Mouse (Mus musculus) kidney, embryonic 15.5 days (tissue): ENCODE measurements around the gene Plekha1. TPM values are rescaled to one million over a fixed set of nuclear protein-coding genes. Genes with fewer than 3 reads are reported as not detected.
A peak's percentile ranks its signal among the peaks of the same experiment; 100 is the strongest.

Experiments
- ATAC-seq: fragments of 200-750 bp; cut with Nextera tagmentation; replicated peaks from 2 replicates; pipeline ENCODE4 v1.8.0; 2017; ENCODE audit warnings: moderate TSS enrichment; ENCODE audit not compliant: low FRiP score
- H3K27ac ChIP-seq: fragments of 300-500 bp; sonication (generic); 2 replicates; pipeline ENCODE4 v1.5.1; 2015; ENCODE audit warnings: mild to moderate bottlenecking, inconsistent platforms
- H3K27me3 ChIP-seq: fragments of 300-500 bp; sonication (generic); 2 replicates; pipeline ENCODE4 v1.6.1; 2015; ENCODE audit warnings: inconsistent platforms
- H3K36me3 ChIP-seq: fragments of 300-500 bp; sonication (generic); 2 replicates; pipeline ENCODE4 v1.6.1; 2015; ENCODE audit warnings: inconsistent platforms
- H3K4me1 ChIP-seq: fragments of 300-500 bp; sonication (generic); 2 replicates; pipeline ENCODE4 v1.6.1; 2015; ENCODE audit warnings: inconsistent platforms
- H3K4me2 ChIP-seq: fragments of 300-500 bp; sonication (generic); 2 replicates; pipeline ENCODE4 v1.6.1; 2015; ENCODE audit warnings: moderate library complexity, mild to moderate bottlenecking, inconsistent platforms
- H3K4me3 ChIP-seq: fragments of 300-500 bp; sonication (generic); replicated peaks from 2 replicates; pipeline ENCODE4 v1.5.1; 2015; ENCODE audit warnings: mild to moderate bottlenecking, inconsistent platforms
- H3K9ac ChIP-seq: fragments of 300-500 bp; sonication (generic); 2 replicates; pipeline ENCODE4 v1.6.1; 2015; ENCODE audit warnings: mild to moderate bottlenecking, inconsistent platforms
- H3K9me3 ChIP-seq: fragments of 300-500 bp; sonication (generic); replicated peaks from 2 replicates; pipeline ENCODE4 v1.6.1; 2016; ENCODE audit warnings: inconsistent platforms
- WGBS: fragments of 180-500 bp; shearing (Covaris S2); methylation state at CpG from one replicate; pipeline ENCODE4 v1.1.7; 2015; ENCODE audit warnings: mixed read lengths; 5-methylcytosine and 5-hydroxymethylcytosine counted together
- polyA plus RNA-seq: library from polyadenylated mRNA; unstranded; fragments of >200 nt; fragmentation: Nextera tagmentation; extraction: Ambion mirVana; gene quantifications from 2 replicates; pipeline ENCODE4 v1.2.1, GENCODE M21; 2015

Gene Plekha1
- polyA plus RNA-seq, 1 experiment from 2014 or later: 76.5 TPM

- H3K9me3 ChIP-seq: no peaks in the 10 kb centered on the region
- ATAC-seq: no peak
- 92% methylated on average over 9 of the region's 9 CpGs for WGBS
- no peak overlapping the region for H3K4me2 ChIP-seq
- no peak overlapping the region for H3K9ac ChIP-seq
- H3K27me3 ChIP-seq: peaks cover 56% of the 10 kb centered on the region
- H3K4me3 ChIP-seq: no peak overlapping the region
- H3K4me1 ChIP-seq: peaks cover 27% of the 10 kb centered on the region
- H3K36me3 ChIP-seq: no peaks in the 10 kb centered on the region
- no peak overlapping the region for H3K27ac ChIP-seq
Measured at GRCm38 (mm10) chr7:130932921-130933320, 67.4 kb downstream of the Plekha1 start.

GRCm38 (mm10) chr7:130934654-130935053 is 69.1 kb downstream of the Plekha1 start:
- H3K4me1 ChIP-seq: peaks cover 31% of the 10 kb centered on the region
- H3K9ac ChIP-seq: no peak overlapping the region
- ATAC-seq: no peak
- whole genome bisulfite sequencing: 86% methylated on average over 4 of the region's 4 CpGs
- no peaks in the 10 kb centered on the region for H3K36me3 ChIP-seq
- H3K9me3 ChIP-seq: no peaks in the 10 kb centered on the region
- no peak overlapping the region for H3K27ac ChIP-seq
- H3K27me3 ChIP-seq: peaks cover 71% of the 10 kb centered on the region
- no peak overlapping the region; the same call in 1 of the 2 replicates for H3K4me2 ChIP-seq
- no peak overlapping the region for H3K4me3 ChIP-seq

GRCm38 (mm10) chr7:130935421-130935792 is 69.9 kb downstream of the Plekha1 start:
- Histone ChIP-seq H3K9ac (no peak overlapping the region), H3K27me3 (peaks cover 78% of the 10 kb centered on the region), H3K9me3 (no peaks in the 10 kb centered on the region), H3K4me1 (peaks cover 31% of the 10 kb centered on the region), H3K27ac (no peak overlapping the region), H3K4me2 (peak overlapping the region; percentile 86), H3K36me3 (no peaks in the 10 kb centered on the region), H3K4me3 (peak overlapping the region; percentile 51)
- WGBS: 10% methylated on average over 16 of the region's 16 CpGs
- ATAC-seq: no peak

GRCm38 (mm10) chr7:130935793-130936471 is 70.4 kb downstream of the Plekha1 start, which contains the start of gene Htra1:
Gene Htra1 (plus strand): TSS chr7:130936111.
- Histone ChIP-seq H3K36me3 (no peaks in the 10 kb centered on the region), H3K4me1 (peaks cover 31% of the 10 kb centered on the region), H3K27ac (no peak within 1 kb of the TSS), H3K9me3 (no peaks in the 10 kb centered on the region), H3K27me3 (peaks cover 78% of the 10 kb centered on the region), H3K4me2 (peak within 1 kb of the TSS; percentile 86), H3K4me3 (peak within 1 kb of the TSS; percentile 51), H3K9ac (peak within 1 kb of the TSS; percentile 26; the same call in 1 of the 2 replicates)
- WGBS: under 1% methylated on average over 70 of the region's 70 CpGs
- ATAC-seq: peak; percentile 73

GRCm38 (mm10) chr7:130936472-130936951 is 71.0 kb downstream of the Plekha1 start:
- H3K27me3 ChIP-seq: peaks cover 78% of the 10 kb centered on the region

GRCm38 (mm10) chr7:130937266-130937841 is 71.8 kb downstream of the Plekha1 start:
- H3K4me1 ChIP-seq: peaks cover 31% of the 10 kb centered on the region
- peak overlapping the region; percentile 86 for H3K4me2 ChIP-seq
- peak overlapping the region; percentile 51 for H3K4me3 ChIP-seq
- H3K9ac ChIP-seq: no peak overlapping the region
- no peaks in the 10 kb centered on the region for H3K9me3 ChIP-seq
- H3K36me3 ChIP-seq: no peaks in the 10 kb centered on the region
- ATAC-seq: no peak
- 30% methylated on average over 12 of the region's 12 CpGs for WGBS
- H3K27me3 ChIP-seq: peaks cover 74% of the 10 kb centered on the region
- no peak overlapping the region for H3K27ac ChIP-seq

More at GRCm38 (mm10) chr7:130936472-130936951, 71.0 kb downstream of the Plekha1 start:
- Histone ChIP-seq H3K4me3 (peak overlapping the region; percentile 51), H3K36me3 (no peaks in the 10 kb centered on the region), H3K9ac (peak overlapping the region; percentile 26; the same call in 1 of the 2 replicates), H3K4me2 (peak overlapping the region; percentile 86), H3K9me3 (no peaks in the 10 kb centered on the region), H3K4me1 (peaks cover 31% of the 10 kb centered on the region), H3K27ac (no peak overlapping the region)
- ATAC-seq: peak; percentile 58
- WGBS: under 1% methylated on average over 48 of the region's 49 CpGs

GRCm38 (mm10) chr7:130938005-130938404 is 72.4 kb downstream of the Plekha1 start:
- Histone ChIP-seq H3K9me3 (no peaks in the 10 kb centered on the region), H3K4me1 (peaks cover 31% of the 10 kb centered on the region), H3K36me3 (no peaks in the 10 kb centered on the region), H3K27me3 (peaks cover 71% of the 10 kb centered on the region), H3K9ac (no peak overlapping the region), H3K27ac (no peak overlapping the region), H3K4me2 (no peak overlapping the region), H3K4me3 (no peak overlapping the region)
- WGBS: 61% methylated on average over 4 of the region's 4 CpGs
- ATAC-seq: no peak

- Histone ChIP-seq H3K9ac (no peak overlapping the region), H3K27ac (no peak overlapping the region), H3K27me3 (peaks cover 62% of the 10 kb centered on the region), H3K36me3 (no peaks in the 10 kb centered on the region), H3K4me1 (peaks cover 31% of the 10 kb centered on the region), H3K4me3 (no peak overlapping the region), H3K9me3 (no peaks in the 10 kb centered on the region), H3K4me2 (no peak overlapping the region)
- no peak for ATAC-seq
- WGBS: 75% methylated on average over 8 of the region's 8 CpGs
Measured at GRCm38 (mm10) chr7:130938896-130939295, 73.3 kb downstream of the Plekha1 start.

- Histone ChIP-seq H3K27ac (no peak overlapping the region), H3K4me1 (peaks cover 23% of the 10 kb centered on the region), H3K27me3 (peaks cover 44% of the 10 kb centered on the region), H3K36me3 (no peaks in the 10 kb centered on the region), H3K4me3 (no peak overlapping the region), H3K9ac (no peak overlapping the region), H3K4me2 (no peak overlapping the region), H3K9me3 (no peaks in the 10 kb centered on the region)
- WGBS: 64% methylated on average over 8 of the region's 8 CpGs
- ATAC-seq: no peak
Measured at GRCm38 (mm10) chr7:130940733-130941132, 75.2 kb downstream of the Plekha1 start.

- Histone ChIP-seq H3K27me3 (peaks cover 17% of the 10 kb centered on the region), H3K4me2 (no peak overlapping the region), H3K4me3 (no peak overlapping the region), H3K9ac (no peak overlapping the region), H3K4me1 (no peaks in the 10 kb centered on the region; the same call in 1 of the 2 replicates), H3K9me3 (no peaks in the 10 kb centered on the region), H3K36me3 (no peaks in the 10 kb centered on the region), H3K27ac (no peak overlapping the region)
- no peak for ATAC-seq
- WGBS: 91% methylated on average over 9 of the region's 9 CpGs
Measured at GRCm38 (mm10) chr7:130943280-130943895, 77.8 kb downstream of the Plekha1 start.

- WGBS: 90% methylated on average over 11 of the region's 11 CpGs
- ATAC-seq: no peak
Measured at GRCm38 (mm10) chr7:130944766-130945475, 79.4 kb downstream of the Plekha1 start.

More at GRCm38 (mm10) chr7:130944766-130945475, 79.4 kb downstream of the Plekha1 start:
- Histone ChIP-seq H3K27me3 (peaks cover 4% of the 10 kb centered on the region; the same call in 1 of the 2 replicates), H3K9ac (no peak overlapping the region), H3K9me3 (no peaks in the 10 kb centered on the region), H3K4me2 (no peak overlapping the region), H3K4me1 (peaks cover 7% of the 10 kb centered on the region), H3K36me3 (no peaks in the 10 kb centered on the region), H3K27ac (no peak overlapping the region), H3K4me3 (no peak overlapping the region)
